Mouse (Mus musculus) G1E (cell line): ENCODE measurements at regions not wholly inside any gene's neighbourhood (a gene's known extent, or its start where the extent isn't known, plus 50 kb on each side); places are given as distances from the start of the nearest gene placed in this dataset.

Experiments used
- CTCF ChIP-seq: IDR thresholded peaks from 2 replicates; pipeline ENCODE4 v1.5.1; 2012; ENCODE audit warnings: low read depth, low read length, inconsistent platforms, mixed read lengths
- GATA1 ChIP-seq: IDR thresholded peaks from 2 replicates; pipeline ENCODE4 v1.6.1; 2012; ENCODE audit warnings: borderline replicate concordance, low read length, inconsistent platforms, mixed read lengths
- POLR2AphosphoS5 ChIP-seq: IDR thresholded peaks from 2 replicates; pipeline ENCODE4 v1.6.1; 2012; ENCODE audit warnings: low read depth, low read length, inconsistent platforms; ENCODE audit not compliant: insufficient replicate concordance
- TAL1 ChIP-seq: conservative IDR thresholded peaks from 2 replicates; pipeline ENCODE4 v1.6.1; 2012; ENCODE audit warnings: low read depth, low read length, inconsistent platforms, mixed read lengths

DNA sequence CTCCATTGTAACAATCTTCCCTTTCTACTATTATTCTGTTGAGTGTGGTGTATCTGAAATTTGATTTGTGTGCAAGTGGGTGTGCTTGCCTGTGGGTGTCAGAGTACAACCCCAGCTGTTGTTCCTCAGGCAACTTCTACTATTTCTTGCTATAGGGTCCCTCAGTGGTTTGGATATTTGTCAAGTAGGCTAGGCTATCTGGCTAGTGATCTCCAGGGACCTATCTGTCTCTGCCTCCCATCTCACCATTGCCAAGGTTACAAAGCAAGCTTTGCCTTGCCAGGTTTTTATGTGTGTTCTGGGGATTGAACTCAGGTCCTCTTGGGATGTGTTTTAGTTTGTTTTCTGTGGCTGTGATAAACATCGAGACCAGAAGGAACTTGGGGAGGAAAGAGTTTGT lies 74.1 kb upstream of the Stt3b start:
- TF ChIP-seq CTCF (no peak), GATA1 (no peak), TAL1 (no peak), POLR2AphosphoS5 (no peak)
